Mouse (Mus musculus) liver, embryonic 11.5 days (tissue): Measurements from ENCODE around the gene Tbx19. TPM values are rescaled to one million over a fixed set of nuclear protein-coding genes. Genes with fewer than 3 reads are reported as not detected.

ENCODE experiments used
- ATAC-seq: fragments of 200-750 bp; cut with Nextera tagmentation; replicated peaks from 2 replicates; pipeline ENCODE4 v1.8.0; 2017; ENCODE audit warnings: moderate number of reproducible peaks, mild to moderate bottlenecking, moderate TSS enrichment, moderate library complexity; ENCODE audit not compliant: low FRiP score
- DNase-seq: peaks from one replicate; pipeline ENCODE4 v3.0.0-alpha.2; 2017; ENCODE audit warnings: low spot score
- H3K27ac ChIP-seq: fragments of 300-500 bp; sonication (generic); 2 replicates; pipeline ENCODE4 v1.5.1; 2014; ENCODE audit warnings: mild to moderate bottlenecking, low read depth, low read length, control low read depth
- H3K27me3 ChIP-seq: fragments of 300-500 bp; sonication (generic); replicated peaks from 2 replicates; pipeline ENCODE4 v1.6.1; 2014; ENCODE audit warnings: low read length, mixed read lengths; ENCODE audit not compliant: control insufficient read depth, insufficient read depth
- H3K36me3 ChIP-seq: fragments of 300-500 bp; sonication (generic); 2 replicates; pipeline ENCODE4 v1.6.1; 2014; ENCODE audit warnings: mild to moderate bottlenecking, low read length, moderate library complexity, mixed read lengths; ENCODE audit not compliant: control insufficient read depth, insufficient read depth
- H3K4me1 ChIP-seq: fragments of 300-500 bp; sonication (generic); replicated peaks from 2 replicates; pipeline ENCODE4 v1.6.1; 2014; ENCODE audit warnings: low read length, mixed read lengths; ENCODE audit not compliant: control insufficient read depth, insufficient read depth
- H3K4me2 ChIP-seq: fragments of 300-500 bp; sonication (generic); 2 replicates; pipeline ENCODE4 v1.6.1; 2014; ENCODE audit warnings: mild to moderate bottlenecking, control low read depth, moderate library complexity
- H3K4me3 ChIP-seq: fragments of 300-500 bp; sonication (generic); 2 replicates; pipeline ENCODE4 v1.5.1; 2014; ENCODE audit warnings: low read depth, low read length, control low read depth
- H3K9ac ChIP-seq: fragments of 300-500 bp; sonication (generic); 2 replicates; pipeline ENCODE4 v1.6.1; 2014; ENCODE audit warnings: low read depth, low read length, control low read depth
- H3K9me3 ChIP-seq: fragments of 300-500 bp; sonication (generic); 2 replicates; pipeline ENCODE4 v1.6.1; 2016; ENCODE audit warnings: low read length, inconsistent platforms, mixed read lengths; ENCODE audit not compliant: control insufficient read depth
- WGBS: fragments of 180-500 bp; shearing (Covaris S2); extraction: QIAGEN DNeasy Blood & Tissue Kit; methylation state at CpG from one replicate; pipeline ENCODE4 v1.1.7; 2014; 5-methylcytosine and 5-hydroxymethylcytosine counted together
- polyA plus RNA-seq: library from polyadenylated mRNA; unstranded; fragments of >200 nt; fragmentation: Nextera tagmentation; extraction: Ambion mirVana; gene quantifications from 2 replicates; pipeline ENCODE4 v1.2.1, GENCODE M21; 2014

Gene Tbx19
- polyA plus RNA-seq: 0.18 TPM in 1 of 2 replicates, not detected in the other

GRCm38 (mm10) chr1:165160723-165161405 is at the start of gene Tbx19:
TSS of gene Tbx19 (minus strand) at chr1:165160773.
- DNase-seq (no peak), ATAC-seq (no peak)
- no peaks in the 10 kb centered on the region for H3K36me3 ChIP-seq
- no peaks in the 10 kb centered on the region for H3K27me3 ChIP-seq
- no peak within 1 kb of the TSS for H3K4me3 ChIP-seq
- 81% methylated on average over 8 of the region's 8 CpGs for WGBS
- H3K4me1 ChIP-seq: no peaks in the 10 kb centered on the region
- H3K27ac ChIP-seq: no peak within 1 kb of the TSS
- no peak within 1 kb of the TSS for H3K4me2 ChIP-seq
- no peaks in the 10 kb centered on the region; the same call in 1 of the 2 replicates for H3K9me3 ChIP-seq
- H3K9ac ChIP-seq: no peak within 1 kb of the TSS

- Histone ChIP-seq H3K27ac (no peak overlapping the region), H3K27me3 (no peaks in the 10 kb centered on the region), H3K4me3 (no peak overlapping the region), H3K9me3 (no peaks in the 10 kb centered on the region), H3K9ac (no peak overlapping the region), H3K4me2 (no peak overlapping the region), H3K4me1 (no peaks in the 10 kb centered on the region), H3K36me3 (no peaks in the 10 kb centered on the region)
- ATAC-seq: no peak
- 17% methylated on average over 2 of the region's 2 CpGs for WGBS
- peak; percentile 4 for DNase-seq
These were observed 45.0 kb upstream of the Tbx19 start for GRCm38 (mm10) chr1:165205591-165205990.

- Histone ChIP-seq H3K4me2 (no peak overlapping the region), H3K9ac (no peak overlapping the region), H3K4me3 (no peak overlapping the region), H3K9me3 (no peaks in the 10 kb centered on the region), H3K27ac (no peak overlapping the region), H3K36me3 (no peaks in the 10 kb centered on the region), H3K27me3 (no peaks in the 10 kb centered on the region), H3K4me1 (no peaks in the 10 kb centered on the region)
- WGBS: 46% methylated on average over 2 of the region's 2 CpGs
- peak; percentile 1 for DNase-seq
- ATAC-seq: no peak
These were observed 43.0 kb upstream of the Tbx19 start for GRCm38 (mm10) chr1:165203488-165204035.

- DNase-seq: no peak
- ATAC-seq: no peak
- 75% methylated on average over 4 of the region's 4 CpGs for WGBS
- H3K4me1 ChIP-seq: no peaks in the 10 kb centered on the region
- no peak overlapping the region for H3K4me3 ChIP-seq
- H3K36me3 ChIP-seq: no peaks in the 10 kb centered on the region
- H3K27me3 ChIP-seq: no peaks in the 10 kb centered on the region
- no peak overlapping the region for H3K4me2 ChIP-seq
- H3K9me3 ChIP-seq: no peaks in the 10 kb centered on the region
- no peak overlapping the region for H3K27ac ChIP-seq
- H3K9ac ChIP-seq: no peak overlapping the region
These were observed 41.0 kb upstream of the Tbx19 start for GRCm38 (mm10) chr1:165201445-165202012.

- DNase-seq (no peak), ATAC-seq (no peak)
- Histone ChIP-seq H3K4me2 (no peak overlapping the region), H3K36me3 (no peaks in the 10 kb centered on the region), H3K27ac (no peak overlapping the region), H3K9ac (no peak overlapping the region), H3K9me3 (no peaks in the 10 kb centered on the region), H3K27me3 (no peaks in the 10 kb centered on the region), H3K4me1 (no peaks in the 10 kb centered on the region), H3K4me3 (no peak overlapping the region)
- WGBS: 78% methylated on average over 8 of the region's 8 CpGs
These were observed 40.2 kb upstream of the Tbx19 start for GRCm38 (mm10) chr1:165200748-165201147.

- Histone ChIP-seq H3K4me1 (peaks cover 6% of the 10 kb centered on the region; the same call in 1 of the 2 replicates), H3K4me3 (no peak overlapping the region), H3K9ac (no peak overlapping the region), H3K9me3 (no peaks in the 10 kb centered on the region), H3K4me2 (no peak overlapping the region), H3K27me3 (no peaks in the 10 kb centered on the region), H3K36me3 (no peaks in the 10 kb centered on the region), H3K27ac (no peak overlapping the region)
- DNase-seq (no peak), ATAC-seq (no peak)
- 69% methylated on average over 3 of the region's 3 CpGs for WGBS
These were observed 39.1 kb upstream of the Tbx19 start for GRCm38 (mm10) chr1:165199639-165200038.

- 55% methylated on average over 1 of the region's 1 CpGs for WGBS
- no peak overlapping the region for H3K4me3 ChIP-seq
- H3K4me2 ChIP-seq: no peak overlapping the region
These were observed 38.4 kb upstream of the Tbx19 start for GRCm38 (mm10) chr1:165198951-165199350.

GRCm38 (mm10) chr1:165197875-165198274 is 37.3 kb upstream of the Tbx19 start:
- no peaks in the 10 kb centered on the region for H3K9me3 ChIP-seq
- no peak overlapping the region for H3K4me2 ChIP-seq
- DNase-seq (no peak), ATAC-seq (no peak)
- H3K36me3 ChIP-seq: no peaks in the 10 kb centered on the region
- no peaks in the 10 kb centered on the region for H3K27me3 ChIP-seq
- 35% methylated on average over 3 of the region's 3 CpGs for WGBS
- no peak overlapping the region for H3K27ac ChIP-seq
- no peak overlapping the region for H3K9ac ChIP-seq
- no peak overlapping the region for H3K4me3 ChIP-seq
- H3K4me1 ChIP-seq: peaks cover 9% of the 10 kb centered on the region

More at GRCm38 (mm10) chr1:165198951-165199350, 38.4 kb upstream of the Tbx19 start:
- DNase-seq (no peak), ATAC-seq (no peak)
- Histone ChIP-seq H3K27me3 (no peaks in the 10 kb centered on the region), H3K9ac (no peak overlapping the region), H3K27ac (no peak overlapping the region), H3K4me1 (peaks cover 6% of the 10 kb centered on the region; the same call in 1 of the 2 replicates), H3K36me3 (no peaks in the 10 kb centered on the region), H3K9me3 (no peaks in the 10 kb centered on the region)
